Mouse (Mus musculus) midbrain, postnatal 0 days (tissue): ENCODE results near the gene 1110017D15Rik. TPM values are rescaled to one million over a fixed set of nuclear protein-coding genes. Genes with fewer than 3 reads are reported as not detected.

ENCODE experiments used
- ATAC-seq: fragments of 200-750 bp; cut with Nextera tagmentation; 2 replicates; pipeline ENCODE4 v1.8.0; 2017; ENCODE audit warnings: moderate number of reproducible peaks, mild to moderate bottlenecking, moderate TSS enrichment, moderate library complexity; ENCODE audit not compliant: low FRiP score
- DNase-seq: peaks from one replicate; pipeline ENCODE4 v3.0.0-alpha.2; 2015; ENCODE audit warnings: low spot score
- H3K27ac ChIP-seq: fragments of 300-500 bp; sonication (generic); 2 replicates; pipeline ENCODE4 v1.5.1; 2014; ENCODE audit warnings: low read depth, mild to moderate bottlenecking, low read length, mixed read lengths
- H3K27me3 ChIP-seq: fragments of 300-500 bp; sonication (generic); 2 replicates; pipeline ENCODE4 v1.6.1; 2014; ENCODE audit warnings: low read length, control low read depth, mixed read lengths; ENCODE audit not compliant: insufficient read depth
- H3K36me3 ChIP-seq: fragments of 300-500 bp; sonication (generic); 2 replicates; pipeline ENCODE4 v1.6.1; 2014; ENCODE audit warnings: low read length, control low read depth, mixed read lengths; ENCODE audit not compliant: insufficient read depth
- H3K4me1 ChIP-seq: fragments of 300-500 bp; sonication (generic); 2 replicates; pipeline ENCODE4 v1.6.1; 2014; ENCODE audit warnings: mild to moderate bottlenecking, control low read depth, antibody characterized with exemption, low read length, mixed read lengths; ENCODE audit not compliant: insufficient read depth
- H3K4me2 ChIP-seq: fragments of 300-500 bp; sonication (generic); 2 replicates; pipeline ENCODE4 v1.6.1; 2014; ENCODE audit warnings: low read depth, mild to moderate bottlenecking, low read length, mixed read lengths; ENCODE audit not compliant: poor library complexity, severe bottlenecking
- H3K4me3 ChIP-seq: fragments of 300-500 bp; sonication (generic); 2 replicates; pipeline ENCODE4 v1.5.1; 2014; ENCODE audit warnings: low read depth, mild to moderate bottlenecking, low read length, moderate library complexity
- H3K9ac ChIP-seq: fragments of 300-500 bp; sonication (generic); replicated peaks from 2 replicates; pipeline ENCODE4 v1.6.1; 2014; ENCODE audit warnings: mild to moderate bottlenecking, low read length, moderate library complexity, mixed read lengths; ENCODE audit not compliant: poor library complexity, severe bottlenecking
- H3K9me3 ChIP-seq: fragments of 300-500 bp; sonication (generic); 2 replicates; pipeline ENCODE4 v1.6.1; 2016; ENCODE audit warnings: low read length, control low read depth
- CTCF ChIP-seq: IDR thresholded peaks from 2 replicates; pipeline ENCODE4 v1.5.1; 2016; ENCODE audit warnings: antibody characterized with exemption, mild to moderate bottlenecking
- WGBS: fragments of 180-500 bp; shearing (Covaris S2); extraction: QIAGEN DNeasy Blood & Tissue Kit; methylation state at CpG from one replicate; pipeline ENCODE4 v1.1.7; 2014; 5-methylcytosine and 5-hydroxymethylcytosine counted together
- polyA plus RNA-seq: library from polyadenylated mRNA; unstranded; fragments of >200 nt; fragmentation: Nextera tagmentation; extraction: Ambion mirVana; gene quantifications from 2 replicates; pipeline ENCODE4 v1.2.1, GENCODE M21; 2015
- total RNA-seq: library from RNA; depleted of rRNA; stranded (reverse); fragments of >200 nt; gene quantifications from 2 replicates; pipeline ENCODE4 v1.2.3, GENCODE M21; 2014

The 1110017D15Rik gene
- total and polyA plus RNA-seq, 2 experiments from 2014 or later, result 11.8 to 20.7 TPM

GRCm38 (mm10) chr4:41513309-41513708 lies 3.8 kb downstream of the 1110017D15Rik start:
- no peak overlapping the region for H3K27ac ChIP-seq

GRCm38 (mm10) chr4:41507998-41508397 lies 9.1 kb downstream of the 1110017D15Rik start:
- Histone ChIP-seq H3K9me3 (no peaks in the 10 kb centered on the region), H3K9ac (no peak overlapping the region), H3K27me3 (no peaks in the 10 kb centered on the region), H3K4me3 (no peak overlapping the region), H3K36me3 (no peaks in the 10 kb centered on the region), H3K4me2 (no peak overlapping the region), H3K4me1 (peaks cover 8% of the 10 kb centered on the region; the same call in 1 of the 2 replicates), H3K27ac (no peak overlapping the region)
- TF ChIP-seq CTCF, result no peak
- WGBS, result 48% methylated on average over 7 of the region's 7 CpGs
- ATAC-seq (no peak), DNase-seq (no peak)

More at GRCm38 (mm10) chr4:41513309-41513708, 3.8 kb downstream of the 1110017D15Rik start:
- H3K36me3 ChIP-seq, result no peaks in the 10 kb centered on the region; the same call in none of the 2 replicates
- H3K9ac ChIP-seq, result no peak overlapping the region
- 21% methylated on average over 4 of the region's 4 CpGs for WGBS
- H3K9me3 ChIP-seq, result no peaks in the 10 kb centered on the region
- no peaks in the 10 kb centered on the region for H3K27me3 ChIP-seq
- TF ChIP-seq CTCF, result no peak
- no peak overlapping the region for H3K4me3 ChIP-seq
- DNase-seq (peak; percentile 79), ATAC-seq (no peak)
- H3K4me1 ChIP-seq, result peaks cover 7% of the 10 kb centered on the region
- no peak overlapping the region for H3K4me2 ChIP-seq

- peak overlapping the region; percentile 82 for H3K4me2 ChIP-seq
- no peaks in the 10 kb centered on the region for H3K36me3 ChIP-seq
- H3K4me1 ChIP-seq, result peaks cover 13% of the 10 kb centered on the region; the same call in 1 of the 2 replicates
- H3K9me3 ChIP-seq, result no peaks in the 10 kb centered on the region
- H3K4me3 ChIP-seq, result peak overlapping the region; percentile 43
- DNase-seq (no peak), ATAC-seq (no peak)
- TF ChIP-seq CTCF, result 0 out of 2 replicates have a peak, but pooled peaks have one; percentile 8
- H3K27me3 ChIP-seq, result no peaks in the 10 kb centered on the region
- peak overlapping the region; percentile 62 for H3K27ac ChIP-seq
- WGBS, result 2% methylated on average over 22 of the region's 22 CpGs
- H3K9ac ChIP-seq, result peak overlapping the region; percentile 71
Measured at GRCm38 (mm10) chr4:41507326-41507924, 9.7 kb downstream of the 1110017D15Rik start.

GRCm38 (mm10) chr4:41506906-41507305 lies 10.2 kb downstream of the 1110017D15Rik start:
- H3K36me3 ChIP-seq, result no peaks in the 10 kb centered on the region
- peak overlapping the region; percentile 43 for H3K4me3 ChIP-seq
- peak overlapping the region; percentile 62 for H3K27ac ChIP-seq
- ATAC-seq (peak; percentile 64), DNase-seq (peak; percentile 89)
- no peaks in the 10 kb centered on the region for H3K27me3 ChIP-seq
- H3K4me2 ChIP-seq, result peak overlapping the region; percentile 82
- H3K9me3 ChIP-seq, result no peaks in the 10 kb centered on the region
- H3K9ac ChIP-seq, result peak overlapping the region; percentile 71
- peaks cover 13% of the 10 kb centered on the region; the same call in 1 of the 2 replicates for H3K4me1 ChIP-seq
- 0% methylated on average over 29 of the region's 29 CpGs for WGBS
- TF ChIP-seq CTCF, result peak; percentile 28; the same call in 1 of the 2 replicates

- Histone ChIP-seq H3K4me1 (peaks cover 13% of the 10 kb centered on the region; the same call in 1 of the 2 replicates), H3K27ac (peak overlapping the region; percentile 59; the same call in 1 of the 2 replicates), H3K4me3 (no peak overlapping the region), H3K9me3 (no peaks in the 10 kb centered on the region), H3K9ac (0 out of 2 replicates have a peak overlapping the region, but pooled peaks have one; percentile 71), H3K27me3 (no peaks in the 10 kb centered on the region), H3K4me2 (peak overlapping the region; percentile 82), H3K36me3 (no peaks in the 10 kb centered on the region)
- WGBS, result 10% methylated on average over 13 of the region's 13 CpGs
- DNase-seq (peak; percentile 76), ATAC-seq (no peak)
- TF ChIP-seq CTCF, result peak; percentile 76
Measured at GRCm38 (mm10) chr4:41506156-41506555, 11.0 kb downstream of the 1110017D15Rik start.

- Histone ChIP-seq H3K4me3 (no peak overlapping the region), H3K27ac (no peak overlapping the region), H3K36me3 (no peaks in the 10 kb centered on the region), H3K9ac (no peak overlapping the region), H3K27me3 (peaks cover 6% of the 10 kb centered on the region; the same call in 1 of the 2 replicates), H3K4me1 (peaks cover 13% of the 10 kb centered on the region; the same call in 1 of the 2 replicates), H3K4me2 (no peak overlapping the region), H3K9me3 (no peaks in the 10 kb centered on the region)
- peak; percentile 53 for TF ChIP-seq CTCF
- ATAC-seq (no peak), DNase-seq (no peak)
- 57% methylated on average over 11 of the region's 11 CpGs for WGBS
Measured at GRCm38 (mm10) chr4:41505131-41505551, 12.0 kb downstream of the 1110017D15Rik start.
